Mouse (Mus musculus) MN1 (cell line): ENCODE results near the gene Slc15a3.

Experiments used
- DNase-seq: peaks from one replicate; pipeline ENCODE4 v3.0.0-alpha.2; 2016; ENCODE audit warnings: low spot score

Gene Slc15a3

GRCm38 (mm10) chr19:10822534-10822933 is 17.0 kb upstream of the Slc15a3 start:
- DNase-seq = no peak

- no peak for DNase-seq
Measured at GRCm38 (mm10) chr19:10824061-10824460, 15.5 kb upstream of the Slc15a3 start.

- DNase-seq = no peak
Measured at GRCm38 (mm10) chr19:10828321-10828720, 11.2 kb upstream of the Slc15a3 start.

GRCm38 (mm10) chr19:10829436-10830175 is 9.9 kb upstream of the Slc15a3 start, which contains the start of gene Cd6:
Gene Cd6 (minus strand): TSS chr19:10830058.
- DNase-seq = no peak

DNA sequence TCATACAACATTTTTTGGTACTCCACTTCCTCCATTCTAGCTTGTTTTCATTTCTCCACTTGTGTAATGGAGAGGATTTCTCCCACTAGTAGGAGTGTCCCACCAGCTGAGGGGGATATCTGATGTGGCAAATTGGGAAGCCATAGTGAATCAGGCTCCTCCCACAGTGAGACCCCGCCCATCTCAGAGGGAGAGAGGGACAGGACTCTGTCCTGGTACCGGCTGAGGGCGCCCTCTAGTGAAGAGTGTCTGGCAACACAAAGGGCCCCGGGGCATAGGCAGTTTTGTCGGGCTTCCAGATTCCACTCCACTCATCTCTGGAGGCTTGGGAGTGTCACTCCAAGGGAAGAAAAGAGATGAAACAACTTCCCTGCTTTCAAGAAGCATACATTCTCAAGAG is 8.1 kb upstream of the Slc15a3 start:
- no peak for DNase-seq

DNA sequence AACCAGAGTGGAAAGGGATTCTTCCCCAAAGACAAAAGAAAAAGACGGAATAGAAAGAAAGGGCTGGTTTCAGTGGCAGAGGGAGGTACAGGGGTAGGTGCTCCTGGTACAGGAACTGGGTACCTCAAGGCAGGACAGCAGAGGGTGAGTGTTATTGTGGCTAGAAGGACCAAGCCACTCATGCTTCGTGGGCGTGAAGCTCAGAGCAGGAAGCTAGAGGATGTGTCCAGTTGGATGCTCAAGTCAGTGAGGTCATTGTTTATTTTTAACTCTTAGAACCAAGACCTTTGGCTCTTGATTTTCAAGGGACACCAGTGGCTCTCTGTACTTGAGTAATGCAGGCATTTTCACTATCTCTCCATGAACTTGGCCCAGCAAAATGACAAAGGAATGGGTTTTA is 7.5 kb upstream of the Slc15a3 start:
- no peak for DNase-seq

DNA sequence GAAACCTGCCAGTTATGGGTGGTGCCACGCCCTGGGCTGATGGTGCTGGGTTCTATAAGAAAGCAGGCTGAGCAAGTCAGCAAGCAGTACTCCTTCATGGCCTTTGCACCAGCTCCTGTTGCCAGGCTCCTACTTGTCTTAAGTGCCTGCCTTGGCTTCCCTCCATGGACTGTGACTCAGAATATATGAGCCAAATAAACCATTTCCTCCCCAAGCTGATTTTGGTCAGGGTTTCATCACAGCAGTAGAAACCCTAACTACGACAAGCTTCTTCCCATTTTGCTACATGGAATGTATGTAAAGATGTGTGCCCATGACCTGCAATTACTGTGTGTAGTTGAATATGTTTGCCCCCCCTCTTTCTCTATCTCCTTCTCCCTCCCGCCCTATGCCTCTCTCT is 5.9 kb upstream of the Slc15a3 start:
- no peak for DNase-seq

DNA sequence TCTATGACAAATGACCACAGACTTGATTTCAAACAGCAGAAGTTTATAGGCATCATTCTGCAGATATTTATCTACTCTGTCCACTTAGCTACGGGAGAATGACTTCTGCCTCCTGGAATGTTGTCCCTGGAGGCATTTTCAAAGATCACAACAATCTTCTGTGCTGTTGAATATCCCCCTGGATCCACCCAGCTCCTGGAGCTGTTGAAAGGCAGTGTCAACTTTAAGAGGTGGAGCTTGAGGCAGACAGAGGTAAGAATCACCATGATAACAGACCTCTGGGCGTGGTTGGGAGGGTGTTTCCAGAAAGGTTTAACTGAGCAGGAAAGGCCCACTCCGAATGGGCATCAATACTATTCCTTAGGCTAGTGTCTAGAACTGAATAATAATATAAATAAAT is 3.9 kb upstream of the Slc15a3 start:
- DNase-seq = no peak

- no peak for DNase-seq
Measured at GRCm38 (mm10) chr19:10841721-10842626, 2.4 kb downstream of the Slc15a3 start.

- no peak for DNase-seq
Measured at GRCm38 (mm10) chr19:10842914-10843313, 3.4 kb downstream of the Slc15a3 start.

DNA sequence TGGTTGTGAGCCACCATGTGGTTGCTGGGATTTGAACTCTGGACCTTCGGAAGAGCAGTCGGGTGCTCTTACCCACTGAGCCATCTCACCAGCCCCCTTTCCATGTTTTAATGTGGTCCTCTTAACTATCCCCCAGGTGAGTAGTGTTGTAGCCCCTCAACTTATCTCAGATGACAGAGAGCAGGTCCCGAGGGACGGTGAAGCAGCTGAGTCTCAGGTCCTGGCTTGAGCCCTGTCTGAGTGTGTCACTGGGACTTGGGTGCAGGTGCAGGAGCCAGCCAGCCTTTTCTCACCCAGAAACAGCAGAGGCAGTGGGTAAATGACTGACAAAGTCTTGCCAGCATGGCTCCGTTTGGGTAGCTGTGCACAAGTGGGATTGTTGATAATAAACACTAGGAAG is 4.7 kb downstream of the Slc15a3 start:
- DNase-seq = no peak

DNA sequence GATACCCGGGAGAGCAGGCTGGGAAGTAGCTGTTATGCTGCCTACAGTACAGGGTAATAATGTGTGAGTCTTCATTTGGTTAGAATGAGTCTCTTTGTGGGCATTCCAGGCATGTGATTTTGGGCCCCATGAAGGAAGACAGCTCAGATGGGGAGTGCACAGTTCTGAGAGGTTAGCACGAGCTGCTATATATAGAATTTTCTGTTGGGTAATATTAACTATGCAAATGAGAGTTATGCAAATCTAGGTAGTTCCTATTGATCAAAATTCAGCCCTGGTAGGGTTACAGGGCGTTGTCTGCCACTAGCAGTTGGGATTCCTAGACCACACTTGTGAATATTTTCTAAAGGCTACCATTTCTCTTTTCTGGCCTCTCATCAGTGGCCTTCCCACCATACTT is 5.9 kb downstream of the Slc15a3 start:
- no peak for DNase-seq

GRCm38 (mm10) chr19:10846150-10846549 is 6.6 kb downstream of the Slc15a3 start:
- no peak for DNase-seq

DNA sequence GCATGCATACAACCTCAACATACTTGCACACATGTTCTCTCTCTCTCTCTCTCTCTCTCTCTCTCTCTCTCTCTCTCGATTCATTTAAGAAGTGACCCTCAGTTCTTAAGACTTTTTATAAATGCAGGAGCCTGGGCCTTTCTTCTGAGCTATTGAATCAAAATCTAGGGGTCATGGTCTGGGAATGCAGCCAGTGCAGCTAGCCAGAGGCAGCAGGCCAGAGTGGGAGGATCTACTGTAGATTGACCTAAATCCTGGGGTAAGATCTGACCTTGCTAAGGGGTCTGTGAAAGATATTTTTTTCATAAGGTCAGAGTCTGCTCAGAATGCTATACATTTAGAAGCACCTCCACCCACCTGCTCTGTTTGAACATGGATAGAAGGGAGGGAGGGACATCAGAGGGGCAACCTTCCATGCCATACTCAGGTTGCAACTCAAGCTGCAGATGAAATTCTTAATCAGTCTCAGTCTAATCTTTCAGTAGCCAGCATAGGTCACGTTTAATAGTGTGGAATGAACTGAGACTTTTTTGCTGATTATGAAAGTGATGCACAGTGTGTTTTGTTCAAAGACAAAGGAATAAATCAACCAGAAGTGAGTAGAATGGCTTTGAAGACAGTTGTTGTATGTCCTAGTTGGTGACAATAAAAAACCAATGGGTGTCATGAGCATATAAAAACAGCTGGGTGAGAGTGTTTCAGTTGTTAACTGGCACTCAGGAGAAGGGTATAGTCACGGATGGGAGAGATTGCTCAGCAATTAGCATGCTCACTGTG is 8.0 kb downstream of the Slc15a3 start:
- no peak for DNase-seq

DNA sequence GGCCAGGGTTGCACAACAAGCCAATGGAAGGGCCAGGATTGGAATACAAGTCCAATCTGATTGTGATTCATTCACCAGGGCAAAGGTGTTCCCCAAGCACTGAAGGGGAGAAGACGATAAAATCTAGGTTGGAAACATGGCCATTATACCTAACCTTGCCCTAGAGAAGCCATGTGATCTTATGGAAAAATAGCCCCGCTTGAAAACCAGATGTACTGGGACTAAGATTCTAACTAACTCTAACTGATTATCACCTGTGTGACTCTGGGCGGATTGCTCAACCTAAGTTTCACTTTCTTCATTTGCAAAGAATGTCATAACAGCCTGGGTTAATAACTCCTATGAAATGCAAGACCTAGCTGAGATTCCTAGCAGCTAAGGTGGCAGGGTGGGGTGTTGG is 15.9 kb downstream of the Slc15a3 start:
- no peak for DNase-seq

- no peak for DNase-seq
Measured at GRCm38 (mm10) chr19:10856520-10856919, 17.0 kb downstream of the Slc15a3 start.

- no peak for DNase-seq
Measured at GRCm38 (mm10) chr19:10860072-10860497, 20.6 kb downstream of the Slc15a3 start.

- DNase-seq = no peak
Measured at GRCm38 (mm10) chr19:10866351-10866750, 26.8 kb downstream of the Slc15a3 start.

GRCm38 (mm10) chr19:10867946-10868622 is 28.6 kb downstream of the Slc15a3 start:
- no peak for DNase-seq

DNA sequence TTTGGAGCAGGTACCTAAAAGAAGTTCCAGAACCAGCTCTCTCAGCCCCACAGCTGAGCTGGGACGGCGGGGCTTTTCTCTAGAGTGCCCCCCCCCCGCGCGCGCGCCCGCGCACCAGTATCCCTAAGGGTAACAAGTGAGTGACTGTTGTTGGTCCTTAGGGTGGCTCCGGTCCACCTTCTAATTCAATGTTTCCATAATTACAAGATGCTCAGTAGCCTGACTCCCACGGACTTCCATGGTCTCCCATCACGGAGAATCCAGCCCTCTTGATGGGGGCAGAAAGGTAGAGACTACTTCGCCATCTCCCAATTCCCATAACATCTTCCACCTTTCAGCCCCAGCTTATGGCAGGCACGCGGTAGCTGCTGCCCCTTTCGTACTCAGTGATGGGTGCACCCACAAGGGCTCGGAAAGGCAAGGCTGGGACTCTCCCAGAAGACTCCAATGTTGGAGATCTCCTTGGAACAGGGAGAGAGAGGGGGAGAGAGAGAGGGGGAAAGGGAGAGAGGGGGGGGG is 29.2 kb downstream of the Slc15a3 start:
- DNase-seq = peak; percentile 7

GRCm38 (mm10) chr19:10869241-10869885 is 29.8 kb downstream of the Slc15a3 start:
- peak; percentile 74 for DNase-seq
